Mouse (Mus musculus) kidney, postnatal 10 days (tissue): ENCODE results near the gene Zscan4-ps1.
"Not testable (repeated sequence)": the region's sequence is repeated elsewhere in the genome, so short reads cannot be mapped to it uniquely, and the experiment has no call there.

ENCODE experiments used
- DNase-seq: peaks from one replicate; pipeline ENCODE4 v3.0.0; 2021; ENCODE audit warnings: mixed read lengths

The Zscan4-ps1 gene

GRCm38 (mm10) chr7:11069591-11069990 is at the start of gene Zscan4-ps1:
Gene Zscan4-ps1 (minus strand): TSS chr7:11069691.
- not testable (repeated sequence) for DNase-seq
